Mouse (Mus musculus): ENCODE data around the gene 4931440F15Rik. TPM values are rescaled to one million over a fixed set of nuclear protein-coding genes. Genes with fewer than 3 reads are reported as not detected.

The 4931440F15Rik gene
- polyA plus RNA-seq, 1 experiment = 0.15 TPM

DNA sequence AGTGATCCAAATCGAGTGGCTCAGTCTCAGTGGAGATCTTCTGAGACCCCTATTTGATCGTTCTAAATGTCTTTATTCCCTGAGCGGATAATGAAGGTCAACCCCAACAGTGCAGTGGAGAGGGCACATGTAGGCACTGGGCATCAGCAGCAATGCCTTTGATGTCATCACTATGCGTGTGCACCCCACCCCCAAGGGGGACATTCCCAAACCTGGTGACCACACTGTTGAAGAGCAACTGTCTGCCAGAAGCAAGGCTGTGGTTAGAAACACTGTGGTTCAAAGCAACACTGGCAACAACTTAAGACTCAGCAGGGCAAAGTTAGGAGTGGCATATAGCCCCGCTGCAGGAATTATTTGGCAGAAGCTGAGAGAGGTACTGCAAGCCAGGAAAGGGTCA, 18.1 kb downstream of the 4931440F15Rik start:
- 73% methylated on average over 5 of the region's 5 CpGs for WGBS
- TF ChIP-seq CTCF (IDR thresholded peaks at IDR 0.05; ENCODE audit: borderline replicate concordance, control insufficient read depth, extremely low read depth, insufficient read depth, low read length, poor library complexity) (no peak), POLR2A (IDR thresholded peaks at IDR 0.05; ENCODE audit: control insufficient read depth, extremely low read depth, insufficient read depth, low read length, poor library complexity) (no peak)
- no peak for DNase-seq
- Histone ChIP-seq H3K4me3 (ENCODE audit: control insufficient read depth, insufficient read depth, low read length) (no peak overlapping the region), H3K36me3 (ENCODE audit: control insufficient read depth, insufficient read depth, low read length) (no peaks in the 10 kb centered on the region), H3K27ac (ENCODE audit: control insufficient read depth, insufficient read depth, low read length) (no peak overlapping the region), H3K4me1 (replicated peaks; ENCODE audit: control insufficient read depth, insufficient read depth, low read length) (no peaks in the 10 kb centered on the region), H3K27me3 (ENCODE audit: control insufficient read depth, insufficient read depth, low read length) (no peaks in the 10 kb centered on the region)

- 75% methylated on average over 2 of the region's 2 CpGs for WGBS
- Histone ChIP-seq H3K27ac (ENCODE audit: control insufficient read depth, insufficient read depth, low read length) (no peak overlapping the region), H3K4me1 (replicated peaks; ENCODE audit: control insufficient read depth, insufficient read depth, low read length) (no peaks in the 10 kb centered on the region), H3K4me3 (ENCODE audit: control insufficient read depth, insufficient read depth, low read length) (no peak overlapping the region), H3K27me3 (ENCODE audit: control insufficient read depth, insufficient read depth, low read length) (no peaks in the 10 kb centered on the region), H3K36me3 (ENCODE audit: control insufficient read depth, insufficient read depth, low read length) (no peaks in the 10 kb centered on the region)
- TF ChIP-seq POLR2A (IDR thresholded peaks at IDR 0.05; ENCODE audit: control insufficient read depth, extremely low read depth, insufficient read depth, low read length, poor library complexity) = no peak
- no peak for TF ChIP-seq CTCF (IDR thresholded peaks at IDR 0.05; ENCODE audit: borderline replicate concordance, control insufficient read depth, extremely low read depth, insufficient read depth, low read length, poor library complexity)
- no peak for DNase-seq
These were observed 23.7 kb downstream of the 4931440F15Rik start for GRCm38 (mm10) chr11:29801432-29802427.

- DNase-seq = no peak
- TF ChIP-seq POLR2A (IDR thresholded peaks at IDR 0.05; ENCODE audit: control insufficient read depth, extremely low read depth, insufficient read depth, low read length, poor library complexity) (no peak), CTCF (IDR thresholded peaks at IDR 0.05; ENCODE audit: borderline replicate concordance, control insufficient read depth, extremely low read depth, insufficient read depth, low read length, poor library complexity) (no peak)
- Histone ChIP-seq H3K27me3 (ENCODE audit: control insufficient read depth, insufficient read depth, low read length) (no peaks in the 10 kb centered on the region), H3K27ac (ENCODE audit: control insufficient read depth, insufficient read depth, low read length) (no peak overlapping the region), H3K4me1 (replicated peaks; ENCODE audit: control insufficient read depth, insufficient read depth, low read length) (no peaks in the 10 kb centered on the region), H3K4me3 (ENCODE audit: control insufficient read depth, insufficient read depth, low read length) (no peak overlapping the region), H3K36me3 (ENCODE audit: control insufficient read depth, insufficient read depth, low read length) (no peaks in the 10 kb centered on the region)
- WGBS = 86% methylated on average over 1 of the region's 1 CpGs
These were observed 25.6 kb downstream of the 4931440F15Rik start for GRCm38 (mm10) chr11:29799839-29800238.

GRCm38 (mm10) chr11:29795106-29795505, 30.4 kb downstream of the 4931440F15Rik start:
- Histone ChIP-seq H3K36me3 (ENCODE audit: control insufficient read depth, insufficient read depth, low read length) (no peaks in the 10 kb centered on the region), H3K4me1 (replicated peaks; ENCODE audit: control insufficient read depth, insufficient read depth, low read length) (no peaks in the 10 kb centered on the region), H3K27me3 (ENCODE audit: control insufficient read depth, insufficient read depth, low read length) (no peaks in the 10 kb centered on the region), H3K27ac (ENCODE audit: control insufficient read depth, insufficient read depth, low read length) (no peak overlapping the region), H3K4me3 (ENCODE audit: control insufficient read depth, insufficient read depth, low read length) (no peak overlapping the region)
- no peak for DNase-seq
- 94% methylated on average over 6 of the region's 6 CpGs for WGBS
- no peak for TF ChIP-seq CTCF (IDR thresholded peaks at IDR 0.05; ENCODE audit: borderline replicate concordance, control insufficient read depth, extremely low read depth, insufficient read depth, low read length, poor library complexity)

DNA sequence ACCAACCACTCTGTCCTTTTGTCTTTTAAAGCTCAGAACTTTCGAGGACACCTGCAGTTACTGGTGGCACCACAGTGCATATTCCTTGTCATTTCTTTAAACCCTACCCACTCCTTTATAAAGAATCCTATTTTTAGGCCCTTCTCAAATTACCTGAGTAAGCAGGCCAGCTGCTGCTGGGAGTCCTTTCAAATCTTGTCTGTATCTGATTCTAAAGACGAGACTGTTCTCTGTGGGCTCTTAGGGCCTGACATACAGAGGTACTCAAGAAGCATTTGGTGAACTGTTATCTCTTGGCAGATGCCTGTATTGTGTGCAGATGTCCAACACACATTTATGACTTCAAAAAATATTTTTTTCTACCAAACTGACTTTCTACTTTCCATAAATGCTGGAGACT, 31.0 kb downstream of the 4931440F15Rik start:
- H3K27ac ChIP-seq (ENCODE audit: control insufficient read depth, insufficient read depth, low read length) = no peak overlapping the region
- no peak overlapping the region for H3K4me3 ChIP-seq (ENCODE audit: control insufficient read depth, insufficient read depth, low read length)
- no peaks in the 10 kb centered on the region for H3K36me3 ChIP-seq (ENCODE audit: control insufficient read depth, insufficient read depth, low read length)
- no peak for TF ChIP-seq POLR2A (IDR thresholded peaks at IDR 0.05; ENCODE audit: control insufficient read depth, extremely low read depth, insufficient read depth, low read length, poor library complexity)
- no peak for TF ChIP-seq CTCF (IDR thresholded peaks at IDR 0.05; ENCODE audit: borderline replicate concordance, control insufficient read depth, extremely low read depth, insufficient read depth, low read length, poor library complexity)
- DNase-seq = no peak
- H3K27me3 ChIP-seq (ENCODE audit: control insufficient read depth, insufficient read depth, low read length) = no peaks in the 10 kb centered on the region
- H3K4me1 ChIP-seq (replicated peaks; ENCODE audit: control insufficient read depth, insufficient read depth, low read length) = no peaks in the 10 kb centered on the region
- 65% methylated on average over 2 of the region's 2 CpGs for WGBS

DNA sequence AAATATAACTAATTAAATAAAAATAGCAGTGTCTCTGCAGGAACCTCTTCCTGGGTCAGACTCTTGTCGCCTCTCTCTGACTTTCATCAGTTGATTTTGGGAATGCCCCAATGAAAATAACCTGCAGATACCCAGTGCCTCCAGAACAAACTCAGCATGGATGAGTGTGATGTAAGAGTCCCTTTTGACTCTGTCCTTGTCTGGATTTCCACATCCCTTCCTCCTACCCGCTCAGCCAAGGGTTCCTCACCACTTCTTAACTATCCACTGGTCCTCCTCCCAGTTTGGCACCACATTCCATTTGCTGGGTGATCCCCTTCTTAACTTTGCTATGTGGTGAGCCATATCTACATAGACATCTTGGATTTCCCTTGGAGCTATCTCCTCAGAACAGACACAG, 34.7 kb downstream of the 4931440F15Rik start:
- H3K4me1 ChIP-seq (replicated peaks; ENCODE audit: control insufficient read depth, insufficient read depth, low read length) = no peaks in the 10 kb centered on the region
- no peaks in the 10 kb centered on the region for H3K27me3 ChIP-seq (ENCODE audit: control insufficient read depth, insufficient read depth, low read length)
- no peaks in the 10 kb centered on the region for H3K36me3 ChIP-seq (ENCODE audit: control insufficient read depth, insufficient read depth, low read length)
- TF ChIP-seq POLR2A (IDR thresholded peaks at IDR 0.05; ENCODE audit: control insufficient read depth, extremely low read depth, insufficient read depth, low read length, poor library complexity) = no peak
- TF ChIP-seq CTCF (IDR thresholded peaks at IDR 0.05; ENCODE audit: borderline replicate concordance, control insufficient read depth, extremely low read depth, insufficient read depth, low read length, poor library complexity) = no peak
- no peak overlapping the region for H3K4me3 ChIP-seq (ENCODE audit: control insufficient read depth, insufficient read depth, low read length)
- H3K27ac ChIP-seq (ENCODE audit: control insufficient read depth, insufficient read depth, low read length) = no peak overlapping the region
- DNase-seq = no peak
- 97% methylated on average over 2 of the region's 2 CpGs for WGBS
